Mouse (Mus musculus): ENCODE data around the gene Foxred2. TPM values are rescaled to one million over a fixed set of nuclear protein-coding genes. Genes with fewer than 3 reads are reported as not detected.

Gene Foxred2
- polyA plus RNA-seq, 1 experiment from 2014 or later, result 1.2 TPM

- peak overlapping the region; percentile 49 for H3K4me2 ChIP-seq (ENCODE audit: low read depth, low read length)
- no peaks in the 10 kb centered on the region for H3K9me3 ChIP-seq (replicated peaks; ENCODE audit: control insufficient read depth, low read length)
- no peak overlapping the region for H3K27ac ChIP-seq (ENCODE audit: low read length)
- ATAC-seq (ENCODE audit: low read depth), result peak; percentile 41; the same call in 1 of the 2 replicates
- H3K4me3 ChIP-seq (ENCODE audit: low read depth, low read length), result peak overlapping the region; percentile 31
- WGBS (ENCODE audit: insufficient replicate concordance), result 11% methylated on average over 26 of the region's 26 CpGs
- peaks cover 6% of the 10 kb centered on the region; the same call in 1 of the 2 replicates for H3K27me3 ChIP-seq (ENCODE audit: control insufficient read depth, insufficient read depth, low read depth, low read length)
- peak overlapping the region; percentile 15; the same call in 1 of the 2 replicates for H3K9ac ChIP-seq (ENCODE audit: low read depth, low read length)
- H3K36me3 ChIP-seq (ENCODE audit: control insufficient read depth, insufficient read depth), result no peaks in the 10 kb centered on the region
- H3K4me1 ChIP-seq (ENCODE audit: control insufficient read depth, low read depth, low read length), result peaks cover 5% of the 10 kb centered on the region
Measured at GRCm38 (mm10) chr15:77905275-77905970, 51.1 kb downstream of the Foxred2 start.

GRCm38 (mm10) chr15:77904363-77904892 lies 52.1 kb downstream of the Foxred2 start:
- H3K4me1 ChIP-seq (ENCODE audit: control insufficient read depth, low read depth, low read length), result peaks cover 5% of the 10 kb centered on the region
- no peak overlapping the region for H3K27ac ChIP-seq (ENCODE audit: low read length)
- no peak overlapping the region for H3K9ac ChIP-seq (ENCODE audit: low read depth, low read length)
- 0 out of 2 replicates have a peak overlapping the region, but pooled peaks have one; percentile 2 for H3K4me2 ChIP-seq (ENCODE audit: low read depth, low read length)
- H3K27me3 ChIP-seq (ENCODE audit: control insufficient read depth, insufficient read depth, low read depth, low read length), result peaks cover 6% of the 10 kb centered on the region; the same call in 1 of the 2 replicates
- no peak overlapping the region for H3K4me3 ChIP-seq (ENCODE audit: low read depth, low read length)
- no peaks in the 10 kb centered on the region for H3K36me3 ChIP-seq (ENCODE audit: control insufficient read depth, insufficient read depth)
- WGBS (ENCODE audit: insufficient replicate concordance), result 18% methylated on average over 12 of the region's 12 CpGs
- ATAC-seq (ENCODE audit: low read depth), result no peak
- H3K9me3 ChIP-seq (replicated peaks; ENCODE audit: control insufficient read depth, low read length), result no peaks in the 10 kb centered on the region

GRCm38 (mm10) chr15:77903176-77903575 lies 53.3 kb downstream of the Foxred2 start:
- peaks cover 6% of the 10 kb centered on the region; the same call in 1 of the 2 replicates for H3K27me3 ChIP-seq (ENCODE audit: control insufficient read depth, insufficient read depth, low read depth, low read length)
- H3K9ac ChIP-seq (ENCODE audit: low read depth, low read length), result no peak overlapping the region
- peaks cover 5% of the 10 kb centered on the region for H3K4me1 ChIP-seq (ENCODE audit: control insufficient read depth, low read depth, low read length)
- H3K9me3 ChIP-seq (replicated peaks; ENCODE audit: control insufficient read depth, low read length), result no peaks in the 10 kb centered on the region
- no peak overlapping the region for H3K4me2 ChIP-seq (ENCODE audit: low read depth, low read length)
- H3K36me3 ChIP-seq (ENCODE audit: control insufficient read depth, insufficient read depth), result no peaks in the 10 kb centered on the region
- no peak for ATAC-seq (ENCODE audit: low read depth)
- no peak overlapping the region for H3K4me3 ChIP-seq (ENCODE audit: low read depth, low read length)
- H3K27ac ChIP-seq (ENCODE audit: low read length), result no peak overlapping the region
- 54% methylated on average over 5 of the region's 5 CpGs for whole genome bisulfite sequencing (ENCODE audit: insufficient replicate concordance)

- H3K4me2 ChIP-seq (ENCODE audit: low read depth, low read length), result 0 out of 2 replicates have a peak overlapping the region, but pooled peaks have one; percentile 24
- no peaks in the 10 kb centered on the region for H3K9me3 ChIP-seq (replicated peaks; ENCODE audit: control insufficient read depth, low read length)
- ATAC-seq (ENCODE audit: low read depth), result 0 out of 2 replicates have a peak, but pooled peaks have one; percentile 11
Measured at GRCm38 (mm10) chr15:77894926-77895325, 61.6 kb downstream of the Foxred2 start.

GRCm38 (mm10) chr15:77893292-77893691 lies 63.2 kb downstream of the Foxred2 start:
- Histone ChIP-seq H3K4me2 (ENCODE audit: low read depth, low read length) (no peak overlapping the region), H3K9ac (ENCODE audit: low read depth, low read length) (no peak overlapping the region), H3K27me3 (ENCODE audit: control insufficient read depth, insufficient read depth, low read depth, low read length) (no peaks in the 10 kb centered on the region), H3K9me3 (replicated peaks; ENCODE audit: control insufficient read depth, low read length) (no peaks in the 10 kb centered on the region), H3K4me1 (ENCODE audit: control insufficient read depth, low read depth, low read length) (no peaks in the 10 kb centered on the region; the same call in 1 of the 2 replicates), H3K36me3 (ENCODE audit: control insufficient read depth, insufficient read depth) (no peaks in the 10 kb centered on the region), H3K4me3 (ENCODE audit: low read depth, low read length) (no peak overlapping the region), H3K27ac (ENCODE audit: low read length) (no peak overlapping the region)
- 50% methylated on average over 10 of the region's 10 CpGs for WGBS (ENCODE audit: insufficient replicate concordance)
- ATAC-seq (ENCODE audit: low read depth), result no peak

More at GRCm38 (mm10) chr15:77894926-77895325, 61.6 kb downstream of the Foxred2 start:
- H3K4me3 ChIP-seq (ENCODE audit: low read depth, low read length), result no peak overlapping the region
- WGBS (ENCODE audit: insufficient replicate concordance), result 68% methylated on average over 13 of the region's 14 CpGs
- no peak overlapping the region for H3K27ac ChIP-seq (ENCODE audit: low read length)
- H3K27me3 ChIP-seq (ENCODE audit: control insufficient read depth, insufficient read depth, low read depth, low read length), result no peaks in the 10 kb centered on the region
- no peaks in the 10 kb centered on the region; the same call in 1 of the 2 replicates for H3K4me1 ChIP-seq (ENCODE audit: control insufficient read depth, low read depth, low read length)
- H3K9ac ChIP-seq (ENCODE audit: low read depth, low read length), result no peak overlapping the region
- no peaks in the 10 kb centered on the region for H3K36me3 ChIP-seq (ENCODE audit: control insufficient read depth, insufficient read depth)

GRCm38 (mm10) chr15:77892420-77892819 lies 64.1 kb downstream of the Foxred2 start:
- no peaks in the 10 kb centered on the region; the same call in 1 of the 2 replicates for H3K4me1 ChIP-seq (ENCODE audit: control insufficient read depth, low read depth, low read length)
- no peak overlapping the region for H3K27ac ChIP-seq (ENCODE audit: low read length)
- H3K9ac ChIP-seq (ENCODE audit: low read depth, low read length), result no peak overlapping the region
- H3K4me2 ChIP-seq (ENCODE audit: low read depth, low read length), result no peak overlapping the region
- no peaks in the 10 kb centered on the region for H3K9me3 ChIP-seq (replicated peaks; ENCODE audit: control insufficient read depth, low read length)
- H3K4me3 ChIP-seq (ENCODE audit: low read depth, low read length), result no peak overlapping the region
- 73% methylated on average over 10 of the region's 10 CpGs for whole genome bisulfite sequencing (ENCODE audit: insufficient replicate concordance)
- no peaks in the 10 kb centered on the region for H3K36me3 ChIP-seq (ENCODE audit: control insufficient read depth, insufficient read depth)
- ATAC-seq (ENCODE audit: low read depth), result no peak
- H3K27me3 ChIP-seq (ENCODE audit: control insufficient read depth, insufficient read depth, low read depth, low read length), result no peaks in the 10 kb centered on the region

GRCm38 (mm10) chr15:77891766-77892165 lies 64.8 kb downstream of the Foxred2 start:
- no peak overlapping the region for H3K27ac ChIP-seq (ENCODE audit: low read length)
- 59% methylated on average over 8 of the region's 8 CpGs for WGBS (ENCODE audit: insufficient replicate concordance)
- no peak for ATAC-seq (ENCODE audit: low read depth)

More at GRCm38 (mm10) chr15:77891766-77892165, 64.8 kb downstream of the Foxred2 start:
- H3K4me3 ChIP-seq (ENCODE audit: low read depth, low read length), result no peak overlapping the region
- no peak overlapping the region for H3K9ac ChIP-seq (ENCODE audit: low read depth, low read length)
- H3K4me1 ChIP-seq (ENCODE audit: control insufficient read depth, low read depth, low read length), result no peaks in the 10 kb centered on the region; the same call in 1 of the 2 replicates
- no peaks in the 10 kb centered on the region for H3K27me3 ChIP-seq (ENCODE audit: control insufficient read depth, insufficient read depth, low read depth, low read length)
- no peaks in the 10 kb centered on the region for H3K36me3 ChIP-seq (ENCODE audit: control insufficient read depth, insufficient read depth)
- no peak overlapping the region for H3K4me2 ChIP-seq (ENCODE audit: low read depth, low read length)
- H3K9me3 ChIP-seq (replicated peaks; ENCODE audit: control insufficient read depth, low read length), result no peaks in the 10 kb centered on the region
